Mouse (Mus musculus) midbrain, embryonic 15.5 days (tissue): ENCODE measurements at regions not wholly inside any gene's neighbourhood (a gene's known extent, or its start where the extent isn't known, plus 50 kb on each side); places are given as distances from the start of the nearest gene placed in this dataset.
A peak's percentile ranks its signal among the peaks of the same experiment; 100 is the strongest.

Experiments used
- ATAC-seq: fragments of 200-750 bp; cut with Nextera tagmentation; replicated peaks from 2 replicates; pipeline ENCODE4 v1.8.0; 2017; ENCODE audit warnings: moderate TSS enrichment
- H3K27ac ChIP-seq: fragments of 300-500 bp; sonication (generic); 2 replicates; pipeline ENCODE4 v1.5.1; 2015; ENCODE audit warnings: mild to moderate bottlenecking, inconsistent platforms
- H3K27me3 ChIP-seq: fragments of 300-500 bp; sonication (generic); replicated peaks from 2 replicates; pipeline ENCODE4 v1.6.1; 2015; ENCODE audit warnings: inconsistent platforms
- H3K36me3 ChIP-seq: fragments of 300-500 bp; sonication (generic); replicated peaks from 2 replicates; pipeline ENCODE4 v1.6.1; 2015; ENCODE audit warnings: inconsistent platforms
- H3K4me1 ChIP-seq: fragments of 300-500 bp; sonication (generic); 2 replicates; pipeline ENCODE4 v1.6.1; 2015; ENCODE audit warnings: inconsistent platforms
- H3K4me2 ChIP-seq: fragments of 300-500 bp; sonication (generic); 2 replicates; pipeline ENCODE4 v1.6.1; 2015; ENCODE audit warnings: inconsistent platforms, mild to moderate bottlenecking, moderate library complexity
- H3K4me3 ChIP-seq: fragments of 300-500 bp; sonication (generic); 2 replicates; pipeline ENCODE4 v1.5.1; 2015; ENCODE audit warnings: mild to moderate bottlenecking, inconsistent platforms
- H3K9ac ChIP-seq: fragments of 300-500 bp; sonication (generic); 2 replicates; pipeline ENCODE4 v1.6.1; 2015; ENCODE audit warnings: mild to moderate bottlenecking, inconsistent platforms
- H3K9me3 ChIP-seq: fragments of 300-500 bp; sonication (generic); 2 replicates; pipeline ENCODE4 v1.6.1; 2016; ENCODE audit warnings: inconsistent platforms
- WGBS: fragments of 180-500 bp; shearing (Covaris S2); methylation state at CpG from one replicate; pipeline ENCODE4 v1.1.7; 2015; ENCODE audit warnings: mixed read lengths; 5-methylcytosine and 5-hydroxymethylcytosine counted together

DNA sequence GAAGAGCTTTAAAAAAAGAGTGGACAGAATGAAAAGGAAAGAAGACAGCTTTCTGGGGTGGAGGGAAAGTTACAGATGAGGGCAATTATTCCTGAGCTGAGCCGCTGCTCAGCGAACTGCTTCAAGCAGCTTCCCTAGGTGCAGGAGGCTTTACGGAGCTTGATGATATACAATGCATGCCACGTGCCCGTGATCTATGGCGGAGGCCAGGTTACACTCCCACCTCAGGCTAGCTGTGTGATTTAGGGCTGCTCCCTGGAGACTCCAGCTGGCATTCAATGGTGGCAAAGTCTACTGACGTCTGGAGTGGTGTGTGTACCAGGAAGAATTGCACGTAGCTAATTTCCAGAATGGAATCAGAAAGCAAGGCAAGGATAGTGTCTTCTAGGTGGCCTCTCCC, 383.4 kb downstream of the Cdk5rap2 start:
- H3K36me3 ChIP-seq = no peaks in the 10 kb centered on the region
- no peaks in the 10 kb centered on the region for H3K9me3 ChIP-seq
- H3K27me3 ChIP-seq = no peaks in the 10 kb centered on the region
- no peak overlapping the region for H3K27ac ChIP-seq
- H3K4me3 ChIP-seq = no peak overlapping the region
- WGBS = 77% methylated on average over 8 of the region's 8 CpGs
- no peak overlapping the region for H3K4me2 ChIP-seq
- ATAC-seq = no peak
- no peaks in the 10 kb centered on the region for H3K4me1 ChIP-seq
- no peak overlapping the region for H3K9ac ChIP-seq

DNA sequence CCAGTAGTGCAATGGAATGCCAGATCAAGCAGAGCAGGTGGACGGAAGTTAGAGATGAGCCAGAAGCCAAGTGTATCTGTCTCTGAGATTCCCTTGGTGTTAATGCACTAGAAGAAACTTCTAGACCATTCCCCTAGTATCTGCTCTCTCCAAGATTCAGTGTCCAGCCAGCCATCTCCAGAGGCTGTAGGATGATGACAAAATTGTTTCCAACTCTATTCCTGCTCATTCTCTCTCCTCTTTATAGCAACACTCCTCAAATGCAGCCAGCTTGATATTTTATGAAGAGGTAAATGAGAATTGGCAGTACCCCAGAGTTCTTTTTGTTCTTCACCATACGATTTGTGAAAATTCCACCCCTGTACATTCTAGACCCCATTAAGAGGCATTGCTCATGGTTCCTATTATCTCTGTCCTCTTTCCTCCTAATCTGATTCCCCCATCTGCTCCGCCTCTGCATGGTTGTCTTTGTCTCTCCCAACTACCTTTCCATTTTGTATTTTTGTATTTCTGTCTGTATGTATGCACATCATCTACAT, 385.3 kb downstream of the Cdk5rap2 start:
- Histone ChIP-seq H3K4me3 (no peak overlapping the region), H3K9ac (no peak overlapping the region), H3K27me3 (no peaks in the 10 kb centered on the region), H3K9me3 (no peaks in the 10 kb centered on the region), H3K4me2 (no peak overlapping the region), H3K27ac (no peak overlapping the region), H3K4me1 (no peaks in the 10 kb centered on the region), H3K36me3 (no peaks in the 10 kb centered on the region)
- ATAC-seq = no peak
- 92% methylated on average over 3 of the region's 3 CpGs for WGBS

DNA sequence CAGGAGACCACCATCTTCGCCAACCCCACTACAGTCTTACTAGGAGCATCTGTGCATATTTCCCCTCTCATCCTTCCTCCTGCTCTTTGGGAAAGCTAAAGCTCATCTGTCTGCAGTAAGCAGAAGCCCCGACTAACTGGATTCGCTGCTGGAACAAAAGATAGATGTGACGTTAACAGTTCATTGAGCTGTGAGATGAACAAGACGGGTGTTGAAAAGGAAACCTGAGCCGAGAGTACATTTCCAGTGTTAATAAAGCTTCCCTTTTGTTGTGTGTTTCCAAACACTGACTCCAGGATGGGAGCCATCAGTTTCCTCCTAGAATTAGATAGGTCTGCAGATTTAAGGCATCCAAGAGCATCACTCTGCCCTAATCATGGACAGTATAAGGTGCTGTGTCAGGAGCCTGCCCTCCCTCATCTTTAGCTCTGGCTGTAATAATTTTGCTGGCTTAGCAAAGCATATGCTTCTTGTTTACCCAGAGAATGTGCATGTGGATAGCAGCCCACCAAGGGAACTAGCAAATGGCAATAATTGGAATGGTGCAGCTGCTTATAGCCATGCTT, 389.3 kb downstream of the Cdk5rap2 start:
- no peak overlapping the region for H3K9ac ChIP-seq
- H3K4me2 ChIP-seq = no peak overlapping the region
- H3K36me3 ChIP-seq = no peaks in the 10 kb centered on the region
- H3K4me3 ChIP-seq = no peak overlapping the region
- no peaks in the 10 kb centered on the region for H3K4me1 ChIP-seq
- ATAC-seq = no peak
- WGBS = 50% methylated on average over 6 of the region's 6 CpGs
- H3K27ac ChIP-seq = no peak overlapping the region
- H3K27me3 ChIP-seq = no peaks in the 10 kb centered on the region
- H3K9me3 ChIP-seq = no peaks in the 10 kb centered on the region

DNA sequence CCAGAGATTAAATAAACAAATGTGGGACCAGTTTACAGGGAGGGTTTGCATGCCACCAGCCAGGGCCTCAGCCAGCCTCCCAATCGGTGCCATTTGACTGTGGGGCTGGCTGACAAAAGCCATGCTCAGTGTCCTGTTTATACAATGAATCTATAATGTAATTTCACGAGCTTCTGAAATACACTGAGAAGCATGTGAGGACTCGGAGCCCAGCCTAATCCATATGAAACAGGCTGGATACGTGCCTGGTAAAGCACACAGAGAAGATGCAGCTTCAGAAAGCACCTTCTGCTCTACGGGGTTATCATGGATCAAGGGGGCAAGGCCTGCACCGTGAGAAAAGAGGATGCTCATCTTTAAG, 398.0 kb downstream of the Cdk5rap2 start:
- Histone ChIP-seq H3K4me1 (no peaks in the 10 kb centered on the region), H3K4me2 (no peak overlapping the region), H3K9me3 (no peaks in the 10 kb centered on the region), H3K27me3 (no peaks in the 10 kb centered on the region), H3K9ac (no peak overlapping the region), H3K4me3 (no peak overlapping the region), H3K36me3 (no peaks in the 10 kb centered on the region), H3K27ac (no peak overlapping the region)
- WGBS = 22% methylated on average over 6 of the region's 6 CpGs
- peak; percentile 81 for ATAC-seq

DNA sequence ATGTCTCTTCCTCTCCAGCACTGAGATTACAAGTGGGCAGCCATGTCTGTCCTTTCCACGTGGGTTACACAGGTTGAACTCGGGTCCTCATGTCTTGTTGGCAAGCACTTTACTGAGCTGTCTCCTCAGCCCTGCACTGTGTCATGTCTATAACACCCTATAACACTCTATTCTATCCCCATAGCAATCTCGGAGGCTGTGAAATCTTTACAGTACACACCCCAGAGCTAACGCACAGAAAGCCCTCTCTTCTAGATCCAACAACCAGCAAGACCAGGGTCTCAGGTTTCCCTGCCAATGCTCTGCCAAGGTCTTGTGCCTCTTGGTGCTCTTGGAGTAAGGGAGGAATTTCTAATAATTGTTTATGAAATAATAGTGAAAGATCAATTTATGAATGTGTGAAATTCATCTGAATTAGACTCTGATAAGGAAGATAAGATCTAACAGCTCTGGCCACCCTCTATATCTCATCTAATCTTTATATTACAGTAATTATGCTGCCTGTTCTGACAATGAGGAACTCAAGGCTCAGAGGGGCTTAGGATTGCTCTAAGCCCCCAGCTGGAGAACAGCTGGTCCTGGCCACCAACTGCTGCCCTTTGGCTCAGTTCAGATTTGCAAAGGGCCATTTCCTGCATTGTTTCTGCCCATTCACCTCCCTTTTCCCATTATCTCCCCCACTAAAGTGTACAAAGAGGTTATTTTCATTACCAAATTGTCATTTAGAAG, 398.6 kb downstream of the Cdk5rap2 start:
- Histone ChIP-seq H3K9ac (no peak overlapping the region), H3K4me2 (no peak overlapping the region), H3K27me3 (no peaks in the 10 kb centered on the region), H3K4me3 (no peak overlapping the region), H3K27ac (no peak overlapping the region), H3K4me1 (no peaks in the 10 kb centered on the region), H3K9me3 (no peaks in the 10 kb centered on the region), H3K36me3 (no peaks in the 10 kb centered on the region)
- peak; percentile 56; the same call in 1 of the 2 replicates for ATAC-seq
- 89% methylated on average over 4 of the region's 4 CpGs for WGBS

DNA sequence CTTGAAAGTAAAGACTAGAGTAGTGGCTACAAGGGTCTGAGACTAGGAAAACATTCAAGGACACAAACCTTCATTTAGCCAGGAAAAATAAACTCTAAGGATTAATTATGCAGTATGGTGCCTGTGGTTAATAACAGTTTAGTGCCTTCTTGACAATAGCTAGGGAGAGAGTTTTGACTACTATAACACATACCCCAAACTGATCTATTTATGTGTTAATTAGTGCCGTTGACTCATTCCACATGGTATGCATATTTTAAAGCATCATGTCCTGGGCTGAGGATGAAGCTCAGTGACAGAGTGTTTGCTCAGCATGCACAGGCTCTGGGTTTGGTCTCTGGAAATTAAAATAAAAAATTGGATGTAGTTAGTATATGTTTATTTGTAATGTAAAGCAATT, 399.8 kb downstream of the Cdk5rap2 start:
- WGBS = 41% methylated on average over 1 of the region's 1 CpGs
- ATAC-seq = no peak
- Histone ChIP-seq H3K9ac (no peak overlapping the region), H3K27ac (no peak overlapping the region), H3K4me2 (no peak overlapping the region), H3K9me3 (no peaks in the 10 kb centered on the region), H3K4me3 (no peak overlapping the region), H3K4me1 (no peaks in the 10 kb centered on the region), H3K27me3 (no peaks in the 10 kb centered on the region), H3K36me3 (no peaks in the 10 kb centered on the region)

DNA sequence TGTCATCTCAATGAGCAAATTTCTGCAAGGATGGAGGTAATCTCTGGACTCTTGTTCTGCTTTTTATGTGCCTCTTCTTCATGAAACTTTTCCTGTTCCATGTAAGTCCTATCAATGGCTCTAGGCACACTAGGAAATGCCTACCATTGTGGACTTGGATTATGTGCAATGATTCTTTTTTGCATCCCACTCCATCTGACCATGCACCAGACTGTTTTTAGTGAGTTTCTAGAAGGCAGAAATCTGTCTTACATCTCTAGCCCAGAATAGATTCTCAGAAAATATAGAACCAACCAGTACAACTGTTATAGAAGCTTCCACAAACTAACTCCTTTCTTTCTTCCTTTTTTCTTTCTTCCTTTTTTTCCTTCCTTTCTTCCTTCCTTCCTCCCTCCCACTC, 405.3 kb downstream of the Cdk5rap2 start:
- Histone ChIP-seq H3K4me2 (no peak overlapping the region), H3K4me1 (no peaks in the 10 kb centered on the region), H3K27ac (no peak overlapping the region), H3K9me3 (no peaks in the 10 kb centered on the region), H3K4me3 (no peak overlapping the region), H3K27me3 (no peaks in the 10 kb centered on the region), H3K9ac (no peak overlapping the region), H3K36me3 (no peaks in the 10 kb centered on the region)
- ATAC-seq = no peak

DNA sequence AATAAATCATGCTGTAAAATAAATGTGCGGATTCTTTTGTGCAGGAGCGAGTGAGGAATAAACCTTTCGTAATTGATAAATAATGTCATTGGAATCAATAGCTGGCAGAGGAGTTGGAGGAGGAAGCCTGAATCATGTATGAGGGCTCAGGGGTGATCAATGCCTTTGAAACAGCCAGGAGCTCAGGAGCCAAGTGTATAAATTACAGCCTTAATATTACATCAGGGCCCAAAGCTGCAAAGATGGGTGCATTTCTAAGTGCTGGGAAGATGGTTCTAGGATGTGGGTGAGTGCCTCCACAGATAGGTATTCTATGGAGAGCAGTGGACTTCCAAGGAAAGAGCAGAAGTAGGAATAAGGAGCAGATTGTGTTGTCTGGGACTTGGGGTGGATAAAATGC, 417.0 kb downstream of the Cdk5rap2 start:
- H3K4me2 ChIP-seq = no peak overlapping the region
- no peak overlapping the region for H3K4me3 ChIP-seq

DNA sequence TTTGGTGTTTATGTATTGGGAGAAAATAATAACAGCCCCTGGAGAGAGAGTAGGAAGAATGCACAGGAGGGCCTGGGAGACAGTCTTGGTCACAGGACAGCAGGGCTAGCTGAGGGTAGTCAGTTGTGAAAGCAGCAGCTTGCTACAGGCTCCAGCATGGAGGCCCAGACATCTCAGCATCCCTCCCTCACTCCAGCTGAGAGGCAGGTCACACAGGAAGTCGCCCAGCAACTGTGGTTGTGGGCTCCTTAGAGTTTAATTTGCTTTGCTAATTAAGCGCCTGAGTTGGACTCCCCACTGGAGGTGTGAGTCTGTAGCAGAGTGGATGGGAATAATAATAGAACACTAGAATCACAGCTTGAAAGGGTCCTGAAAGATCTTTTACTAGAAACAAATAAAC, 436.0 kb downstream of the Cdk5rap2 start:
- Histone ChIP-seq H3K27me3 (no peaks in the 10 kb centered on the region), H3K4me2 (no peak overlapping the region), H3K36me3 (no peaks in the 10 kb centered on the region), H3K4me1 (no peaks in the 10 kb centered on the region), H3K9ac (no peak overlapping the region), H3K4me3 (no peak overlapping the region), H3K9me3 (no peaks in the 10 kb centered on the region), H3K27ac (no peak overlapping the region)
- no peak for ATAC-seq
- 32% methylated on average over 2 of the region's 2 CpGs for WGBS

More for the DNA sequence above, 417.0 kb downstream of the Cdk5rap2 start:
- H3K4me1 ChIP-seq = no peaks in the 10 kb centered on the region
- H3K9me3 ChIP-seq = no peaks in the 10 kb centered on the region
- no peak for ATAC-seq
- 83% methylated on average over 3 of the region's 3 CpGs for WGBS
- H3K36me3 ChIP-seq = no peaks in the 10 kb centered on the region
- H3K27ac ChIP-seq = no peak overlapping the region
- H3K27me3 ChIP-seq = no peaks in the 10 kb centered on the region
- no peak overlapping the region for H3K9ac ChIP-seq

DNA sequence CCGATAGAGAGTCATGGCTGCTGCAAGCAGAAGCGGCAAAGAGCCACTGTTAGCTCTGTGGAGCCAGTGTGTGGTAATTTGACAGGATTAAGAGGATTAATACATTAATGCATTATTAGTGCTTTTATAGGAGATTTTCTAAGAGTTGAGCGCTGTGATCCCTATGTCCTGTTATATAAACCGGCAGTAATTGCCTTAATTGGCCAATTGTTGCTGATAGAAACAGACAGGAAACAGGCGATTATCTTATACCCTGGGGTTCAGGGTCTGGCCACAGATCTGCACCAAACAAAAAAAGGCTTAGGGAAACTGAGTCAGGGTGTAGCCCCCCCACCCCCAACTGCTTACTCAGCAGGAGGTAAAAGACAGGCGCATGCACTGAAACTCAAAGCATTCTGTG, 436.7 kb downstream of the Cdk5rap2 start:
- H3K4me1 ChIP-seq = no peaks in the 10 kb centered on the region
- no peaks in the 10 kb centered on the region for H3K9me3 ChIP-seq
- H3K27ac ChIP-seq = no peak overlapping the region
- H3K36me3 ChIP-seq = no peaks in the 10 kb centered on the region
- no peak overlapping the region for H3K4me2 ChIP-seq
- WGBS = 41% methylated on average over 6 of the region's 6 CpGs
- no peak for ATAC-seq
- no peak overlapping the region for H3K9ac ChIP-seq
- no peak overlapping the region for H3K4me3 ChIP-seq
- H3K27me3 ChIP-seq = no peaks in the 10 kb centered on the region

DNA sequence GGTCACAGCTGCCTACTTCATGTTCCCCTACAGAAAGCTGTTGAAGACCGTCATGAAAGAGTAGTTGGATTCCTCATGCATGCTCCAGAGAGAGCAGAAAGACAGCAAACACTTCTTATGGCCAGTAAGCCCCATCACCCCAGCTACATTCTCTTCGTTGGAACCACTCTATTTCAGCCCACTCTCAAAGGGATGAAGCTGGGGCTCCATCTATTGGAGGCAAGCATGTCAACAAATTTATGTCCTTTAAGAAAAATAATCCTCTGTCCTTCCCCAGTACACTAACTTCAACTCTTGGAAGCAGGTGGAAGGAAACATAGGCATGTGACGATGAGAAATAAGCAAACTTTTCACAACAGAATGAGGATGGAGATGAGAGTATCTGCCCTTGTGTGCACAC, 438.5 kb downstream of the Cdk5rap2 start:
- Histone ChIP-seq H3K4me1 (no peaks in the 10 kb centered on the region), H3K36me3 (no peaks in the 10 kb centered on the region), H3K4me3 (no peak overlapping the region), H3K27ac (no peak overlapping the region), H3K9me3 (no peaks in the 10 kb centered on the region), H3K9ac (no peak overlapping the region), H3K27me3 (no peaks in the 10 kb centered on the region), H3K4me2 (no peak overlapping the region)
- ATAC-seq = no peak
- WGBS = 76% methylated on average over 3 of the region's 3 CpGs

DNA sequence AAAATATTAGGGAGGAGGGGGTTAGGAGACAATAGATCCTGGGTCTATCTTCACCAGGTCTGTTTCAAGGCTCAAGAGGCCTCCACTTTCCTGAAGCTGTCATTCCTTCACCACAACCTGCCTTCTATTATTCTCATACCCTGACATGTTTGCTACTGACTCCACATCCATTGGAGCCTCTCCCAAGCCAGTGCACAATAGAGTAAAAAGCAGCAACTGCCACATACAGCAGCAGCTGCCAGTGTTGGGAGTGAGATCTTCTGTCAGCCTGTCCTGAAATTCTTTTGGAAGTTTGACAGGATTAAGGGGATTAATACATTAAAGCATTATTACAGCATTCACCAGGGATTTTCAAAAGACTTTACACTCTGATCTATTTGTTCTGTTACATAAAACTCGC, 441.8 kb downstream of the Cdk5rap2 start:
- Histone ChIP-seq H3K27ac (no peak overlapping the region), H3K4me2 (no peak overlapping the region), H3K9me3 (no peaks in the 10 kb centered on the region), H3K4me3 (no peak overlapping the region), H3K4me1 (no peaks in the 10 kb centered on the region), H3K27me3 (no peaks in the 10 kb centered on the region), H3K36me3 (no peaks in the 10 kb centered on the region), H3K9ac (no peak overlapping the region)
- 34% methylated on average over 1 of the region's 1 CpGs for WGBS
- ATAC-seq = no peak; the same call in 1 of the 2 replicates
